Mouse (Mus musculus) ES-E14 (cell line): Measurements from ENCODE around the gene Tesc. TPM values are rescaled to one million over a fixed set of nuclear protein-coding genes. Genes with fewer than 3 reads are reported as not detected.

ENCODE experiments used
- DNase-seq: peaks from one replicate; pipeline ENCODE4 v3.0.0-alpha.2; 2013; ENCODE audit warnings: low read depth, low spot score
- H3K27ac ChIP-seq: 2 replicates; pipeline ENCODE4 v1.5.1; 2012; ENCODE audit warnings: low read depth, mild to moderate bottlenecking, low read length, moderate library complexity, mixed read lengths; ENCODE audit not compliant: poor library complexity, insufficient read depth, severe bottlenecking
- H3K36me3 ChIP-seq: 2 replicates; pipeline ENCODE4 v1.6.1; 2012; ENCODE audit warnings: mild to moderate bottlenecking, low read length, moderate library complexity, mixed read lengths; ENCODE audit not compliant: control insufficient read depth, poor library complexity, insufficient read depth, severe bottlenecking
- H3K4me1 ChIP-seq, 2 experiments: fragments of 150-350 bp in 1 of 2; sonication (generic) in 1 of 2; 2 replicates each; pipeline ENCODE4 v1.6.1; 2012; ENCODE audit warnings: low read length in 2 of 2, mild to moderate bottlenecking in 1 of 2, mixed read lengths in 1 of 2; ENCODE audit not compliant: control insufficient read depth in 2 of 2, insufficient read depth in 2 of 2, poor library complexity in 1 of 2
- H3K4me3 ChIP-seq, 2 experiments: fragments of 150-350 bp in 1 of 2; sonication (generic) in 1 of 2; 2 replicates each; pipeline ENCODE4 v1.5.1; 2012; ENCODE audit warnings: low read length in 2 of 2, low read depth in 1 of 2, mild to moderate bottlenecking in 1 of 2, mixed read lengths in 1 of 2; ENCODE audit not compliant: insufficient read depth in 1 of 2, poor library complexity in 1 of 2, severe bottlenecking in 1 of 2
- H3K9ac ChIP-seq: 2 replicates; pipeline ENCODE4 v1.6.1; 2012; ENCODE audit warnings: low read depth, mild to moderate bottlenecking, low read length, mixed read lengths; ENCODE audit not compliant: poor library complexity, insufficient read depth, severe bottlenecking
- H3K9me3 ChIP-seq: fragments of 150-350 bp; sonication (generic); 2 replicates; pipeline ENCODE4 v1.6.1; 2012; ENCODE audit warnings: low read depth, mild to moderate bottlenecking, low read length; ENCODE audit not compliant: control insufficient read depth, insufficient read depth
- CHD2 ChIP-seq: IDR thresholded peaks from 2 replicates; pipeline ENCODE4 v1.6.1; 2014; ENCODE audit warnings: mild to moderate bottlenecking, low read depth, low read length, inconsistent platforms
- HCFC1 ChIP-seq: IDR thresholded peaks from 2 replicates; pipeline ENCODE4 v1.6.1; 2012; ENCODE audit warnings: low read length, inconsistent platforms, borderline replicate concordance; ENCODE audit not compliant: insufficient read depth
- MAFK ChIP-seq: IDR thresholded peaks from 2 replicates; pipeline ENCODE4 v1.6.1; 2014; ENCODE audit warnings: mild to moderate bottlenecking, low read depth, low read length, inconsistent platforms; ENCODE audit not compliant: insufficient read depth
- ZC3H11A ChIP-seq: IDR thresholded peaks from 2 replicates; pipeline ENCODE4 v1.6.1; 2012; ENCODE audit warnings: low read depth, mild to moderate bottlenecking, inconsistent platforms, low read length, borderline replicate concordance
- ZNF384 ChIP-seq: IDR thresholded peaks from 2 replicates; pipeline ENCODE4 v1.6.1; 2012; ENCODE audit warnings: low read depth, low read length, inconsistent platforms
- in situ Hi-C, 2 experiments: fragments of 600-800 bp; cut with MboI; formaldehyde crosslinking; loops; one replicate each; pipeline ENCODE4 v1.15.1; 2025; ENCODE audit warnings: low sequenced_read_pairs in 2 of 2, inconsistent platforms in 1 of 2; ENCODE audit not compliant: unreplicated experiment in 2 of 2
- total RNA-seq: library from RNA; depleted of rRNA; stranded (reverse); fragments of 300-350 nt; gene quantifications from 2 replicates; pipeline ENCODE4 v1.2.3, GENCODE M21; 2012

Gene Tesc
- total RNA-seq, 1 experiment: 3.1 TPM

DNA sequence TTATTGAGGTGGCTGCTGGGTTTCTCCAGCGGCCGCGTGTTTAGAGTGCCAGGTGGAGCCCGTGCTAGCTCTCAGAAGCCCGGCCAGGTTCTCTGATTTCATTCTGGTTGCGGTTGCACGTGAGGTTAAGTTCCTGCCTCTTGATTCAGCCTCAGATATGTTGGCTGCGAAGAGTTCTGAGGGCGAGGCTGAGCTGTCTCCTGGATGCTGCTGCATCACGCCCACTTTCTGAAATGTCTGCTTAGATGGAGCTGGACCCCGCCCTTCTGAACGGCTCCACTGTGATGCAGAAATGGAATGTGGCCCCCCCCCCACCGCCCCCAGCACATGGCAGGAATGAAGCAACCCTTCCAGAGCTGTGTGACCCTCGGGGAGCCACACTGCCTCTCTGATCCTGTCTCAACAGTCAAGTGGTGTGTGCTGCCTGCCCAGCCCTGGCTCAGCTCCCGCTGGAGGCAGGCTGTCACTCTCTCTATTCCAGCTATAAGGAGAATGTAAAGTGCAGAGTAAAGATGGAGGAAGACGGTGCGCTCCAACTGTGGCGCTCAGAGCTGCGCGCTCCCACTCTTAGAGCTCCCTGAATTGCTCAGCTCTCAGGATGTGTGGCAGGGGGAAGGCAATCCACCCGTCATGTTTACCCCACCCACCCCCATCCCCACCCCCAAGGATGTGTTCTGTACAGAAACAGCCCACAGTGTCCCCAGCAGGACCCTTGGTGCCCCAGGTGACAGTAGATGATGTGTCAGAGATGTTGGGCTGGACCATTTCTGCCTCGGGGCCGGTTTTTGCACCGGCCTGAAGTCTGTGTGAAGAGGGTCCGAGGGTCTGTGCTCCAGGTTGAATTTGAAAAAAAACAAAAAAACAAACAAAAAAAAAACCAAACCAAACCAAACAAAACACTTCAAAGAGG is 9.6 kb downstream of the Tesc start:
- in situ Hi-C loops: no loop called here
- Histone ChIP-seq H3K36me3 (no peaks in the 10 kb centered on the region), H3K4me1 (peaks cover 7 to 22% of the 10 kb centered on the region in 2 experiments), H3K27ac (peak overlapping the region; percentile 2; the same call in 1 of the 2 replicates), H3K4me3 (peak overlapping the region; percentile 24 to 39; a peak in 3 of 4 replicates), H3K9me3 (no peaks in the 10 kb centered on the region), H3K9ac (no peak overlapping the region; the same call in 1 of the 2 replicates)
- TF ChIP-seq CHD2: no peak
- TF ChIP-seq HCFC1: no peak
- no peak for TF ChIP-seq ZNF384
- TF ChIP-seq ZC3H11A: no peak
- no peak for TF ChIP-seq MAFK
- no peak for DNase-seq

DNA sequence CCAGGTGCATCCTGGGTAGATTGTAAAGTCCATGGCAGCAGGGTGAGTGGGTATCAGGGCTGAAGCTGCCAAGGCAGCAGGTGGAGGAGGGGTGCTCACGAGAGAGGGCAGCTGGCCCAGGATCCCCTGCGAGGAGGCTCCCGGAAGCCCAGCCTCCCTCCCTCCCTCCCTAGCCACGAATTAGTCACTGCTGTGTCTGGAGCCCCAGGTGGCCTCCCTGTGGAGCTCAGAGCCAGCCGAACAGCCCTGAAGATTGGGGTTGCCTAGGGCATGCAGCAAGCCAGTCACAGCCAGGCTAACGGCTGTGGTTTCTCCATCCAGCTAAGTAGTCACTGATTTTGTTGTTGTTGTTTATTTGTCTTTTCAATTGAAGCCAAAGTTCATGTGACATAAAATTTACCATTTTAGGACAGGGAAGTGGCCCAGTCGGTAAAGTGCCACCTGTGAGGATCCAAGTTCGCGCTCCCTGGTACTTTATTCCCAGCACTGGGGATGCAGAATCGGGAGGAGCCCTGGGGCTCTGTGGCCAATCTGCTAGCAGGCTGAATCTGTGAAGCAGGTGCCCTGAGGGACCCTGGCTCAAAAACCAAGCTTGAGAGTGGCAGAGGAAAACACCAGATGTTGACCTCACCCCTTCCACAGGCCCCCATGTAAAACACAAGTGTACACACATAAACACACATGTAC is 10.4 kb downstream of the Tesc start:
- H3K27ac ChIP-seq: no peak overlapping the region
- no peak for DNase-seq
- H3K36me3 ChIP-seq: no peaks in the 10 kb centered on the region
- H3K9ac ChIP-seq: no peak overlapping the region
- TF ChIP-seq CHD2 (no peak), MAFK (no peak), ZNF384 (no peak), HCFC1 (no peak), ZC3H11A (no peak)
- in situ Hi-C loops: no loop called here
- H3K9me3 ChIP-seq: no peaks in the 10 kb centered on the region
- peak overlapping the region; percentile 24 to 29; a peak in 2 of 4 replicates for H3K4me3 ChIP-seq
- H3K4me1 ChIP-seq: peaks cover 7 to 22% of the 10 kb centered on the region in 2 experiments

DNA sequence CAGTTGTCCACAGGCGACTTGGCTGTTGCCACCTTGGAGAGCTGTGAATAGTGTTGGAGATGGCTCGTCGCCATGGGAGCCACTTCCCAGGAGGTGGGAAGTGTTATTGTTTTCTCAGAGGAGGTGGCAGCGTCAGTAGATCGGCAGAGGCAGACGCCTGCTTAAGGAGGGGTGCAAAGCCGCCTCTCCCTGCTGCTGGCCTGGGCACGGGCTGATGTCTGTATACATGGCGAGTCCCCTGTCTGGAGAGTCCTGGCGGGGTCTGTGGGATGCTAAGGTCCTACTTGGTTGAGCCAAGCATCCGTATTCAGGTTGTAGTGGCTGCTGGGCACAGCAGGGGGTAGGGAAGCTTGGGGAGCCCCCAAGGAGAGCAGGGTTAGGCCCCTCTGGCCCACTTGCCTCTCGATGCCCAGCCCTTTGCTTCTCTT is 11.7 kb downstream of the Tesc start:
- Histone ChIP-seq H3K4me3 (no peak overlapping the region), H3K36me3 (no peaks in the 10 kb centered on the region), H3K9ac (no peak overlapping the region), H3K4me1 (peaks cover 7 to 19% of the 10 kb centered on the region in 2 experiments), H3K9me3 (no peaks in the 10 kb centered on the region), H3K27ac (no peak overlapping the region)
- in situ Hi-C loops: no loop called here
- DNase-seq: no peak
- TF ChIP-seq ZC3H11A (no peak), CHD2 (no peak), HCFC1 (no peak), MAFK (no peak), ZNF384 (no peak)

DNA sequence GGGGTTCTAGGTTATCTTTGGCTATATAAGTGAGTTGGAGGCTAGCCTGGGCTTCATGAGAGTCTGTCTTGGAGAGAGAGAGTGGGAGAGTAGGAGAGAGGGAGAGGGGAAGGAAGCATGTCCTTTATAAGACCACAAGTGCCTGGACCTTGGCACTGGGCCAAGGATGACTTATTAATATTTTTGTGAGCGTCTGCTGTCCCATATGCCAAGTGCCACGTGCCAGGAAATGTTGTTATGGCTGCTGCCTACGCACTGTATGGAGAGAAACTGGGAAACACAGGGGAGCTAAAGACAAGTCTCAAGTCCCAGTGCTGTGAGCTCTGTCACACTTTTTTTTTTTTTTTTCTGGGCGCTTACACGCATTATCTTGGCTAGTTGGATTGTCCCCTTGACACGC is 15.1 kb downstream of the Tesc start:
- in situ Hi-C loops: no loop called here
- Histone ChIP-seq H3K4me1 (peaks cover 4 to 11% of the 10 kb centered on the region in 2 experiments), H3K27ac (no peak overlapping the region), H3K36me3 (no peaks in the 10 kb centered on the region), H3K9me3 (no peaks in the 10 kb centered on the region), H3K4me3 (no peak overlapping the region), H3K9ac (no peak overlapping the region)
- DNase-seq: no peak
- TF ChIP-seq MAFK (no peak), CHD2 (no peak), ZC3H11A (no peak), ZNF384 (no peak), HCFC1 (no peak)
